Mouse (Mus musculus) embryonic fibroblast, embryonic 13.5 days (primary cell): Measurements from ENCODE around the gene Pmpca.

Experiments used
- CTCF ChIP-seq: IDR thresholded peaks from 2 replicates; pipeline ENCODE4 v1.5.1; 2011; ENCODE audit warnings: mild to moderate bottlenecking, control low read depth, low read length, moderate library complexity, borderline replicate concordance; ENCODE audit not compliant: insufficient read depth
- POLR2A ChIP-seq: IDR thresholded peaks from 2 replicates; pipeline ENCODE4 v1.6.1; 2011; ENCODE audit warnings: low read depth, mild to moderate bottlenecking, control low read depth, low read length, moderate library complexity

GRCm38 (mm10) chr2:26367911-26368310 lies 21.2 kb upstream of the Pmpca start:
- TF ChIP-seq CTCF, result no peak
- TF ChIP-seq POLR2A, result no peak
